Mouse (Mus musculus): ENCODE results near the gene Klhdc10. TPM values are rescaled to one million over a fixed set of nuclear protein-coding genes. Genes with fewer than 3 reads are reported as not detected.
A peak's percentile ranks its signal among the peaks of the same experiment; 100 is the strongest.

The Klhdc10 gene
- 34.3 and 38.8 TPM in 2 replicates for polyA plus RNA-seq (2016; fragmentation: Nextera tagmentation; extraction: Ambion mirVana)

GRCm38 (mm10) chr6:30401308-30402015 lies at the start of gene Klhdc10:
Gene Klhdc10 (plus strand): TSS chr6:30401868.
- Histone ChIP-seq H3K27me3 (replicated peaks) (no peaks in the 10 kb centered on the region), H3K9me3 (replicated peaks) (no peaks in the 10 kb centered on the region), H3K9ac (peak within 1 kb of the TSS; percentile 95), H3K4me3 (peak within 1 kb of the TSS; percentile 93), H3K4me2 (peak within 1 kb of the TSS; percentile 65), H3K27ac (ENCODE audit: poor library complexity, severe bottlenecking) (peak within 1 kb of the TSS; percentile 95), H3K4me1 (replicated peaks) (peaks cover 7% of the 10 kb centered on the region; the same call in 1 of the 2 replicates), H3K36me3 (no peaks in the 10 kb centered on the region)
- 0% methylated on average over 41 of the region's 41 CpGs for WGBS
- peak; percentile 100 for ATAC-seq (ENCODE audit: insufficient number of reproducible peaks, low FRiP score)

- Histone ChIP-seq H3K4me1 (replicated peaks) (peaks cover 29% of the 10 kb centered on the region), H3K4me2 (no peak overlapping the region), H3K9ac (no peak overlapping the region), H3K27me3 (replicated peaks) (no peaks in the 10 kb centered on the region), H3K9me3 (replicated peaks) (no peaks in the 10 kb centered on the region), H3K27ac (ENCODE audit: poor library complexity, severe bottlenecking) (no peak overlapping the region), H3K36me3 (no peaks in the 10 kb centered on the region), H3K4me3 (no peak overlapping the region)
- ATAC-seq (ENCODE audit: insufficient number of reproducible peaks, low FRiP score): no peak
- 55% methylated on average over 8 of the region's 8 CpGs for WGBS
These were observed 48.9 kb upstream of the Klhdc10 start for GRCm38 (mm10) chr6:30352762-30353161.

- Histone ChIP-seq H3K36me3 (no peaks in the 10 kb centered on the region), H3K4me3 (no peak overlapping the region), H3K9me3 (replicated peaks) (no peaks in the 10 kb centered on the region), H3K4me2 (no peak overlapping the region), H3K9ac (no peak overlapping the region), H3K4me1 (replicated peaks) (peaks cover 29% of the 10 kb centered on the region), H3K27me3 (replicated peaks) (no peaks in the 10 kb centered on the region), H3K27ac (ENCODE audit: poor library complexity, severe bottlenecking) (no peak overlapping the region)
- WGBS: 59% methylated on average over 8 of the region's 8 CpGs
- ATAC-seq (ENCODE audit: insufficient number of reproducible peaks, low FRiP score): no peak; the same call in 1 of the 2 replicates
These were observed 48.0 kb upstream of the Klhdc10 start for GRCm38 (mm10) chr6:30353661-30354060.

- no peaks in the 10 kb centered on the region for H3K9me3 ChIP-seq (replicated peaks)
- H3K36me3 ChIP-seq: no peaks in the 10 kb centered on the region
- WGBS: 55% methylated on average over 5 of the region's 5 CpGs
- ATAC-seq (ENCODE audit: insufficient number of reproducible peaks, low FRiP score): no peak
- H3K27me3 ChIP-seq (replicated peaks): no peaks in the 10 kb centered on the region
- no peak overlapping the region for H3K27ac ChIP-seq (ENCODE audit: poor library complexity, severe bottlenecking)
- H3K4me3 ChIP-seq: no peak overlapping the region
- H3K4me2 ChIP-seq: no peak overlapping the region
- H3K4me1 ChIP-seq (replicated peaks): peaks cover 37% of the 10 kb centered on the region
- no peak overlapping the region for H3K9ac ChIP-seq
These were observed 46.9 kb upstream of the Klhdc10 start for GRCm38 (mm10) chr6:30354760-30355159.

GRCm38 (mm10) chr6:30355701-30356100 lies 46.0 kb upstream of the Klhdc10 start:
- no peaks in the 10 kb centered on the region for H3K27me3 ChIP-seq (replicated peaks)
- H3K27ac ChIP-seq (ENCODE audit: poor library complexity, severe bottlenecking): no peak overlapping the region; the same call in 1 of the 2 replicates
- no peak for ATAC-seq (ENCODE audit: insufficient number of reproducible peaks, low FRiP score)
- no peak overlapping the region for H3K4me3 ChIP-seq
- peaks cover 44% of the 10 kb centered on the region for H3K4me1 ChIP-seq (replicated peaks)
- no peak overlapping the region; the same call in 1 of the 2 replicates for H3K9ac ChIP-seq
- WGBS: 49% methylated on average over 8 of the region's 8 CpGs
- H3K4me2 ChIP-seq: no peak overlapping the region
- no peaks in the 10 kb centered on the region for H3K9me3 ChIP-seq (replicated peaks)
- H3K36me3 ChIP-seq: no peaks in the 10 kb centered on the region

GRCm38 (mm10) chr6:30356161-30356560 lies 45.5 kb upstream of the Klhdc10 start:
- WGBS: 62% methylated on average over 5 of the region's 5 CpGs
- Histone ChIP-seq H3K27ac (ENCODE audit: poor library complexity, severe bottlenecking) (no peak overlapping the region), H3K4me2 (no peak overlapping the region), H3K4me1 (replicated peaks) (peaks cover 44% of the 10 kb centered on the region), H3K4me3 (no peak overlapping the region), H3K27me3 (replicated peaks) (no peaks in the 10 kb centered on the region), H3K36me3 (no peaks in the 10 kb centered on the region), H3K9ac (peak overlapping the region; percentile 37; the same call in 1 of the 2 replicates), H3K9me3 (replicated peaks) (no peaks in the 10 kb centered on the region)
- no peak for ATAC-seq (ENCODE audit: insufficient number of reproducible peaks, low FRiP score)

- Histone ChIP-seq H3K27me3 (replicated peaks) (no peaks in the 10 kb centered on the region), H3K27ac (ENCODE audit: poor library complexity, severe bottlenecking) (no peak overlapping the region), H3K9me3 (replicated peaks) (no peaks in the 10 kb centered on the region), H3K9ac (no peak overlapping the region), H3K36me3 (no peaks in the 10 kb centered on the region), H3K4me1 (replicated peaks) (peaks cover 44% of the 10 kb centered on the region), H3K4me2 (no peak overlapping the region), H3K4me3 (no peak overlapping the region)
- WGBS: 89% methylated on average over 12 of the region's 12 CpGs
- ATAC-seq (ENCODE audit: insufficient number of reproducible peaks, low FRiP score): no peak
These were observed 45.0 kb upstream of the Klhdc10 start for GRCm38 (mm10) chr6:30356680-30357079.

- 17% methylated on average over 9 of the region's 9 CpGs for WGBS
- H3K27me3 ChIP-seq (replicated peaks): no peaks in the 10 kb centered on the region
- H3K9ac ChIP-seq: no peak overlapping the region
- no peak overlapping the region for H3K27ac ChIP-seq (ENCODE audit: poor library complexity, severe bottlenecking)
- no peaks in the 10 kb centered on the region for H3K36me3 ChIP-seq
- no peak overlapping the region for H3K4me2 ChIP-seq
- peak; percentile 59; the same call in 1 of the 2 replicates for ATAC-seq (ENCODE audit: insufficient number of reproducible peaks, low FRiP score)
- peaks cover 47% of the 10 kb centered on the region for H3K4me1 ChIP-seq (replicated peaks)
- no peaks in the 10 kb centered on the region for H3K9me3 ChIP-seq (replicated peaks)
- no peak overlapping the region for H3K4me3 ChIP-seq
These were observed 44.0 kb upstream of the Klhdc10 start for GRCm38 (mm10) chr6:30357561-30358177.

- peaks cover 13% of the 10 kb centered on the region for H3K36me3 ChIP-seq
- WGBS: 43% methylated on average over 12 of the region's 12 CpGs
- no peak overlapping the region for H3K4me3 ChIP-seq
- peaks cover 38% of the 10 kb centered on the region for H3K4me1 ChIP-seq (replicated peaks)
- H3K27me3 ChIP-seq (replicated peaks): no peaks in the 10 kb centered on the region
- H3K27ac ChIP-seq (ENCODE audit: poor library complexity, severe bottlenecking): peak overlapping the region; percentile 87
- H3K9me3 ChIP-seq (replicated peaks): no peaks in the 10 kb centered on the region
- no peak overlapping the region for H3K4me2 ChIP-seq
- peak; percentile 37; the same call in 1 of the 2 replicates for ATAC-seq (ENCODE audit: insufficient number of reproducible peaks, low FRiP score)
- no peak overlapping the region; the same call in 1 of the 2 replicates for H3K9ac ChIP-seq
These were observed 41.7 kb upstream of the Klhdc10 start for GRCm38 (mm10) chr6:30359762-30360509.

- peaks cover 51% of the 10 kb centered on the region for H3K36me3 ChIP-seq
- H3K4me3 ChIP-seq: no peak overlapping the region
- no peaks in the 10 kb centered on the region for H3K27me3 ChIP-seq (replicated peaks)
- peaks cover 20% of the 10 kb centered on the region for H3K4me1 ChIP-seq (replicated peaks)
- no peak for ATAC-seq (ENCODE audit: insufficient number of reproducible peaks, low FRiP score)
- no peaks in the 10 kb centered on the region for H3K9me3 ChIP-seq (replicated peaks)
- H3K27ac ChIP-seq (ENCODE audit: poor library complexity, severe bottlenecking): no peak overlapping the region
- H3K9ac ChIP-seq: no peak overlapping the region
- no peak overlapping the region for H3K4me2 ChIP-seq
- 36% methylated on average over 5 of the region's 5 CpGs for WGBS
These were observed 37.9 kb upstream of the Klhdc10 start for GRCm38 (mm10) chr6:30363808-30364207.

GRCm38 (mm10) chr6:30369291-30369690 lies 32.4 kb upstream of the Klhdc10 start:
- Histone ChIP-seq H3K36me3 (peaks cover 92% of the 10 kb centered on the region), H3K4me2 (no peak overlapping the region), H3K9me3 (replicated peaks) (no peaks in the 10 kb centered on the region), H3K9ac (no peak overlapping the region), H3K4me1 (replicated peaks) (0 out of 2 replicates have a peak, but pooled peaks cover 6% of the 10 kb centered on the region), H3K4me3 (no peak overlapping the region), H3K27me3 (replicated peaks) (no peaks in the 10 kb centered on the region), H3K27ac (ENCODE audit: poor library complexity, severe bottlenecking) (no peak overlapping the region)
- 75% methylated on average over 3 of the region's 3 CpGs for WGBS
- ATAC-seq (ENCODE audit: insufficient number of reproducible peaks, low FRiP score): no peak
